Mouse (Mus musculus) heart, embryonic 15.5 days (tissue): Measurements from ENCODE around the gene Atf7ip2. TPM values are rescaled to one million over a fixed set of nuclear protein-coding genes. Genes with fewer than 3 reads are reported as not detected.

Experiments
- ATAC-seq: fragments of 200-750 bp; cut with Nextera tagmentation; replicated peaks from 2 replicates; pipeline ENCODE4 v1.8.0; 2017; ENCODE audit warnings: low read depth, moderate TSS enrichment; ENCODE audit not compliant: insufficient number of reproducible peaks, insufficient read depth, low FRiP score
- H3K27ac ChIP-seq: fragments of 300-500 bp; sonication (generic); 2 replicates; pipeline ENCODE4 v1.5.1; 2015; ENCODE audit warnings: mild to moderate bottlenecking, inconsistent platforms
- H3K27me3 ChIP-seq: fragments of 300-500 bp; sonication (generic); 2 replicates; pipeline ENCODE4 v1.6.1; 2015; ENCODE audit warnings: inconsistent platforms
- H3K36me3 ChIP-seq: fragments of 300-500 bp; sonication (generic); 2 replicates; pipeline ENCODE4 v1.6.1; 2015; ENCODE audit warnings: mild to moderate bottlenecking, inconsistent platforms
- H3K4me1 ChIP-seq: fragments of 300-500 bp; sonication (generic); replicated peaks from 2 replicates; pipeline ENCODE4 v1.6.1; 2015; ENCODE audit warnings: inconsistent platforms
- H3K4me2 ChIP-seq: fragments of 300-500 bp; sonication (generic); 2 replicates; pipeline ENCODE4 v1.6.1; 2015; ENCODE audit warnings: inconsistent platforms, mild to moderate bottlenecking, moderate library complexity
- H3K4me3 ChIP-seq: fragments of 300-500 bp; sonication (generic); 2 replicates; pipeline ENCODE4 v1.5.1; 2015; ENCODE audit warnings: mild to moderate bottlenecking, inconsistent platforms
- H3K9ac ChIP-seq: fragments of 300-500 bp; sonication (generic); 2 replicates; pipeline ENCODE4 v1.6.1; 2015; ENCODE audit warnings: mild to moderate bottlenecking, inconsistent platforms
- H3K9me3 ChIP-seq: fragments of 300-500 bp; sonication (generic); replicated peaks from 2 replicates; pipeline ENCODE4 v1.6.1; 2016; ENCODE audit warnings: inconsistent platforms
- WGBS: fragments of 180-500 bp; shearing (Covaris S2); methylation state at CpG from one replicate; pipeline ENCODE4 v1.1.7; 2015; ENCODE audit warnings: mixed read lengths; 5-methylcytosine and 5-hydroxymethylcytosine counted together
- microRNA-seq: library from miRNA; unstranded; fragments of <30 nt; microRNA quantifications from one replicate; pipeline ENCODE4, GENCODE M21; 2016
- polyA plus RNA-seq: library from polyadenylated mRNA; unstranded; fragments of >200 nt; fragmentation: Nextera tagmentation; extraction: Ambion mirVana; gene quantifications from 2 replicates; pipeline ENCODE4 v1.2.1, GENCODE M21; 2015

Gene Atf7ip2
- polyA plus RNA-seq, 1 experiment from 2014 or later = 0.31 TPM

- Histone ChIP-seq H3K4me3 (no peak overlapping the region), H3K27ac (peak overlapping the region; percentile 25), H3K27me3 (no peaks in the 10 kb centered on the region), H3K4me1 (peaks cover 25% of the 10 kb centered on the region), H3K36me3 (no peaks in the 10 kb centered on the region), H3K9ac (no peak overlapping the region), H3K9me3 (no peaks in the 10 kb centered on the region), H3K4me2 (no peak overlapping the region)
- WGBS = 25% methylated on average over 8 of the region's 8 CpGs
- 0 out of 2 replicates have a peak, but pooled peaks have one; percentile 20 for ATAC-seq
These were observed 107.1 kb downstream of the Atf7ip2 start for GRCm38 (mm10) chr16:10299637-10300036.

GRCm38 (mm10) chr16:10300231-10301186, 108.0 kb downstream of the Atf7ip2 start:
- peak overlapping the region; percentile 25 for H3K27ac ChIP-seq
- H3K4me3 ChIP-seq = no peak overlapping the region
- H3K27me3 ChIP-seq = no peaks in the 10 kb centered on the region
- H3K9ac ChIP-seq = no peak overlapping the region
- H3K9me3 ChIP-seq = no peaks in the 10 kb centered on the region
- no peak for ATAC-seq
- WGBS = 56% methylated on average over 3 of the region's 3 CpGs
- H3K36me3 ChIP-seq = no peaks in the 10 kb centered on the region
- H3K4me2 ChIP-seq = no peak overlapping the region
- peaks cover 27% of the 10 kb centered on the region for H3K4me1 ChIP-seq

Small RNA genes within 50 kb of the gene (microRNA-seq; reads per million reads assigned to microRNA genes)
- not detected for gene Gm22932

Other genes starting within 250 kb of the Atf7ip2 start
- 0.44 and 0.49 TPM in 2 replicates for gene Grin2a, start 197.2 kb upstream of the Atf7ip2 start, polyA plus RNA-seq
- gene Rpl39l, start 22.5 kb upstream of the Atf7ip2 start, polyA plus RNA-seq = 0.37 and 0.47 TPM in 2 replicates
- gene Emp2, start 121.3 kb downstream of the Atf7ip2 start, polyA plus RNA-seq = 44.6 and 49.1 TPM in 2 replicates
- 0.87 and 1.1 TPM in 2 replicates for gene Tekt5, start 202.8 kb downstream of the Atf7ip2 start, polyA plus RNA-seq
- gene Nubp1, start 219.2 kb downstream of the Atf7ip2 start, polyA plus RNA-seq = 28.7 and 39.4 TPM in 2 replicates